Mouse (Mus musculus) embryonic stem cell, embryonic (primary cell): ENCODE measurements at regions not wholly inside any gene's neighbourhood (a gene's known extent, or its start where the extent isn't known, plus 50 kb on each side); places are given as distances from the start of the nearest gene placed in this dataset.

ENCODE experiments used
- CTCF ChIA-PET, 4 experiments: fragments of 300-600 bp in 2 of 4; fragments of 350-600 bp in 2 of 4; sonication (Branson Sonifier 250); formaldehyde crosslinking; loops; one replicate each; lab custom pipeline; 2022; ENCODE audit warnings: inconsistent platforms in 2 of 4; lab: Charles Lee
- POLR2A ChIA-PET, 4 experiments: fragments of 300-600 bp in 2 of 4; fragments of 350-600 bp in 2 of 4; sonication (Branson Sonifier 250); formaldehyde crosslinking; loops; one replicate each; lab custom pipeline; 2022; ENCODE audit warnings: antibody characterized with exemption in 4 of 4, inconsistent platforms in 1 of 4; lab: Charles Lee

- CTCF ChIA-PET, result interaction anchor here in 1 of 4 experiments (0.7 kb wide), 1 partner anchor 227 kb away, joined by 5 read pairs; no protein-coding TSS in a partner anchor
Measured at GRCm38 (mm10) chr4:105944962-105945361, 155.3 kb downstream of the Gm12728 start.

GRCm38 (mm10) chr4:105945921-105946320 lies 156.3 kb downstream of the Gm12728 start:
- CTCF ChIA-PET, result no interaction called here
- POLR2A ChIA-PET, result interaction anchor here in 1 of 4 experiments (1.0 kb wide), 1 partner anchor 9 kb away, joined by 4 read pairs; no protein-coding TSS in a partner anchor

More at GRCm38 (mm10) chr4:105944962-105945361, 155.3 kb downstream of the Gm12728 start:
- POLR2A ChIA-PET, result interaction anchor here in 2 of 4 experiments (0.7 to 1.3 kb wide), 2 partner anchors 16 to 17 kb away, joined by 3 read pairs; no protein-coding TSS in a partner anchor

DNA sequence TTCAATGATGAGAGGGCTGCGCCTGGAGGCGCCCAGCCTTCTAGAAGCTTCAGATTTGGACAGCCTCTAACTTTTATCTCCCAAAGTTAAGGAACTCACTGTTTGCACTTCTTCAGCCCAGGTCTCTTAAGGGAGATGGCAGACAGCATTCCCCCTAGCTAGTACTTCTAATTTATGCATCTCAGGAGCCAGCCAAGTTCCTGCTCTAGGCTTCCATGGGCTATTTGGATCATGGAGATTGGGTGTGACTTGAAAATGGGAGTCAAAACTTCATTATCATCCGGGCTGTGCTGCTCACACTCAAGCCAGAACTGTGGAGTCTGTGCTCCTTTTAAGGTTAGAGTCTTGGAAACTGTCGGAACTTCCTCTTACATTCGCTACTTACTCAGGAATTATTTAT lies 158.7 kb downstream of the Gm12728 start:
- ChIA-PET POLR2A (interaction anchor here in 1 of 4 experiments (1.2 kb wide), 1 partner anchor 14 kb away, joined by 3 read pairs; no protein-coding TSS in a partner anchor), CTCF (no interaction called here)

DNA sequence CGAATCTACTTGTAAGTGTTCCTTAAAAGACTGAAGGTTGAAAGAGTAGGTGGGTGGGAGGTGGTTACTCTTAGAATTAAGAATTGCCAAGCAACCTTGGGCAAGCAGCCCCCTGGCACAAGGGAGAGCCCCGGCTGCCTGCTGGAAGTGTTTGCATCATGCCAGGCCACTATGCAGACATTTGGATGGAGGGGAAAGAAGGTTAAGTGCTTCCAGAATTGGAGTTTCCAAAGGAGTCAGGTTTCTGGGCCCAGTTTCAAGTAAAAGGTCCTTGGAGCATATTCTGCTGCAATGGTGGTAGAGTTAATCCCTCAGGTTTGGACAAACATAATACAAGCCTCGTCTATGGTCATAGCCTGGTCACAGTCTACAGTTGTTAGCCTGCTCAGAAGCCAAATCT lies 162.7 kb downstream of the Gm12728 start:
- CTCF ChIA-PET, result no interaction called here
- POLR2A ChIA-PET, result no interaction called here

DNA sequence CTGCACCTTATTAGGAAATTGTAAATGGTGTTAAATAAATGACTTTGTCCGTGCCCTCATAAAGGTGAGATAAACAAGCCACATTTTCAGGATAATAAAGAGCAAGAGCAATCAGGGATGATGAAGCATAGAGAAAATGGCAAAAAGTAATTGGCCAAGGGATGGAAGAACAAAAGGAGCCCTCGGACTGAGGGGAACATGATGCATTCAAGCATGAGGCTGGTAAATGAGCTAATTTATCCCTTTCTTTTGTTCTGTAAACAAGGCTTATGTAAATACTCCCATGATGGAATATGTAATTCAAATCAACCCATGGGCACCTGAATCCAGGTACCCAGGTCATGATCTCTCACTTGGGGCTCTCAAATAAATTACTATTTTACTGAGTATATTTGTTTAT lies 166.8 kb downstream of the Gm12728 start:
- CTCF ChIA-PET, result interaction anchor here in 1 of 4 experiments (1.8 kb wide), 1 partner anchor 15 kb away, joined by 5 read pairs; no protein-coding TSS in a partner anchor
- POLR2A ChIA-PET, result interaction anchor here in 1 of 4 experiments (0.8 kb wide), 1 partner anchor 48 kb away, joined by 3 read pairs; no protein-coding TSS in a partner anchor

GRCm38 (mm10) chr4:105958331-105958730 lies 168.7 kb downstream of the Gm12728 start:
- ChIA-PET CTCF (interaction anchor here in 1 of 4 experiments (1.8 kb wide), 1 partner anchor 17 kb away, joined by 5 read pairs; no protein-coding TSS in a partner anchor), POLR2A (no interaction called here)

DNA sequence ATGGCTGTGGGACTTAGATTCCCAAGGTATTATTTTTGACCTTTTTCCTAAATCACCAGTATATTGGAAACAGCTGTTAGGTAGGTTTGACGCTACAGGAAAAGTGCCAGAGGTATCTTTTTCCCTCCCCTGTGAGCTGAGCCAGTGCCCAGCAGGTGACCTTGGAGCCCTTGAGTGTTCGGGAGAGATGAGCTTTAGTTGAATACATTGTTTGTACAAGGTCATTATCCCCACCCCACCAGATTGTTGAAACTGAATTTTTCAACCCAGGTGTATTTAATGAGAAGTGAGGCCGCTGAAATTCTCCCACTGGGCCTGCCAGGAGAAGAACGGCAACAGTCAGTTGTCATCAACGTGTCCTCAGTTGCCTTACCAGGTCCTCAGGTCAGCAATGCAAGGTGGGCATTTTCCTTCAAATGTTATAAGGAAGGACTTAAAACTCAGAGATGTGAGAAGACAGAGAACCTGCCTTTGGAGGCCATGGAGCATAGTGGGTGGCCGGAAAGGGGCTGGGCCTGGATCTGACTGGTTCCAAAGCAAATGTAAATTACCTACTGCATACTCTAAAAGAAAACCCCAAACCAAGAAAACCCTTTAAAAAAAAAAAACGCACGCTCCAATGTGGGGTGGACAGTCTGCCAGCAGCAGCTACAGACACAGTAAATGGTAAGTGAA lies 172.2 kb downstream of the Gm12728 start:
- ChIA-PET CTCF (no interaction called here), POLR2A (interaction anchor here (0.5 to 1.7 kb wide), 5 partner anchors 13 to 686 kb away, joined by 3 to 9 read pairs (median 3); no protein-coding TSS in a partner anchor)

- ChIA-PET CTCF (no interaction called here), POLR2A (interaction anchor here in 2 of 4 experiments (0.5 to 1.7 kb wide), 4 partner anchors 14 to 737 kb away, joined by 3 to 4 read pairs (median 3); no protein-coding TSS in a partner anchor)
Measured at GRCm38 (mm10) chr4:105962542-105962941, 172.9 kb downstream of the Gm12728 start.

- ChIA-PET CTCF (interaction anchor here in 2 of 4 experiments (0.6 kb wide), 2 partner anchors 15 to 776 kb away, joined by 3 read pairs; no protein-coding TSS in a partner anchor), POLR2A (interaction anchor here in 1 of 4 experiments (0.7 kb wide), 1 partner anchor 110 kb away, joined by 3 read pairs; no protein-coding TSS in a partner anchor)
Measured at GRCm38 (mm10) chr4:105968324-105968723, 178.7 kb downstream of the Gm12728 start.

DNA sequence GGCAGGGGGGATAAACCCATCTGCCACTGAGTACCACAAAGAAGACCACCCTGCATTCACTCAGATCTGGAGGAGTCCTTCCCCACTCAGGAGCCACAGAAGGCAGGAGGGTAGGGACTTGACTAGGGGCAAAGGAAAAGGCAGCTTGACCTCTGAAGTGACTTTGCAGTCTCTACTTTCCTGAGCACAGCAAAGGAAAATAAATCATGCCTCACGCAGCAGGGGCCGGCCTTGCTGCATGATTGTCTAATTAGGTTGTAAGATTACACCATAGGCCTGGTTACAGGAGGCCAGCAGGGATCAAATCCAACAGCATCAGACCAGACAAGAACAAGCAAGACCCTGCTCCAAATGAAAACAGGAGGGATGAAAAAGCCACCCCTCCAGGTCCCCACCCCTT lies 180.0 kb downstream of the Gm12728 start:
- ChIA-PET POLR2A (no interaction called here), CTCF (no interaction called here)

DNA sequence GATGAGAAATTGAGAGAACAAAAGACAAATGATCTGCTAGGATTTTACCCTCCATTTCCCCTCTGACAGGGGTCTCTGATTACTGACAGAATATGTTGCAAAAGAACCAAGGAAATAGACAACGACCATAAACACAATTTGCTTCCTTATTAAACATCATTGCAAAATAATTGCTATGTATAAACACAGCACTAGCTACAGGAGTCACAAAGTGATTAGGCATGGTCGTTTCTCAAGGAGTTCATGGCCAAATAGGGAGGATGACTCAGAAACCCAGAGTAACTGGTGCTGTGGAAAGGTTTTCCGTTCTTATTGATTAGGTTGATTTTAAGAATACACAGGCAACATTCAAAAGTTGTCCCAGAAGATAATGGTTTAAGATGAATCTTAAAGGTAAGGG lies 180.4 kb downstream of the Gm12728 start:
- CTCF ChIA-PET, result no interaction called here
- POLR2A ChIA-PET, result no interaction called here

DNA sequence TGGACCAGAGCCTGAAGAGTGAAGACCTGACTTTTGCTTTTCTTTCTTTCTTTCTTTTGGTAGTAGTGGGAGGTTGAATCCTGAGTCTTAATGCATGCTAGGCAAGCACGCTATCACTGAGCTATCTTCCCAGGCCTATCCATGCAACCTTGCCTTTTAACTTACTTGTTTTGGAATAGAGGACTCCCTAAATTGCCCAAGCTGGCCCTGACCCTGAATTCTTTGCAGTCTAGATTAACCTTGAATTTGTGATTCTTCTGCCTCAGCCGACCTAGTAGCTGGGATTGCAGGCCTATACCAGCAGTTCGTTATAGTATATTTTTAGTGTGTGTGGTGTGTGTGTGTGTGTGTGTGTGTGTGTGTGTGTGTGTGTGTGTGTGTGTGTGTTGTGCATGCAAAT lies 183.1 kb downstream of the Gm12728 start:
- POLR2A ChIA-PET, result no interaction called here
- CTCF ChIA-PET, result no interaction called here

DNA sequence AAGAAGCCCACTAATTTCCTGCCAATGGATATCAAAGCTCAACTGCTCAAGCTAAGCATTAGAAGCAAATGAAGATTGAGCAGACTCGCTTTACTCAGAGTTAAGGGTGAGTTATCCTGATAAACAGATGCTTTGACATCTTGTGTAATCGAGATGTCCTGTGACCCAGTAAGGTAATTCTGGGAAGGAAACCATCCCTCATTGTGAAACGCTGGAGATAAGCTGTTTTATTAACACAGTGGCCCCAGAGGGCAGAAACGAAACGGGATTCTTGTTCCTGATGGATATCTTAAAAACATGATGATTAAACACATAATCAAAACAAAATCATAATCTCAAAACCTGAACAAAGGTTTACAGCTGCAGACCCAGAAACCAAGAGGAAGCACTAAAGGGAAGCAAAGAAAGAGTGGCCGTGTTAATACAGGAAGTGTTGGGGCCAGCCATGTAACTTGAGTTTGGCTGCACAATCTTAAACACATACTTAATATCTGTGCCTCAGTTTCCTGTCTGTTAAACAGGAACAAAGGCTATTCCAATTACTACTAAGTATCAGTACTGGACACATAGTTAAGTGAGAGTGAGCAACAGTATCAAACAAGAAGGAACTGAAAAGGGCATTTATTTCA lies 184.2 kb downstream of the Gm12728 start:
- ChIA-PET POLR2A (no interaction called here), CTCF (no interaction called here)

DNA sequence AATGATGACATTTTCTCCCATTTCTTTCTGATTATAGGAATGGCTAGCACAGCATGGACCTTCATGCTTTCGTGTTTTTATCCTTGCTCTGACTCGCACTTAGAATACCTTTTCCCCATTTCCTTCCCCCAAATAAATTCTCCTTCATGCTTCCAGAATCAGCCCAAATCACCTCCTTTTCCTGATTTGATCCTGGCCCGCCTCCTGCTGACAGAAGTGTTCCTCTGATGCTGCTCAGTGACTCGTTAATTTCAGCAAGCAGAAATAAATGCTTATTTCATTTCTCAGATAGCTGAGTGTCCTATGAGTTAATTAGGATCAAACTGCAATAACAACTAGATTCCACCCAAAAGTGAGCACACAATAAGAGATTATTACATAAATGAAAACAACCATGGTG lies 185.3 kb downstream of the Gm12728 start:
- ChIA-PET POLR2A (interaction anchor here in 1 of 4 experiments (0.7 kb wide), 1 partner anchor 225 kb away, joined by 5 read pairs; no protein-coding TSS in a partner anchor), CTCF (interaction anchor here in 1 of 4 experiments (0.7 kb wide), 1 partner anchor 542 kb away, joined by 5 read pairs; no protein-coding TSS in a partner anchor)

DNA sequence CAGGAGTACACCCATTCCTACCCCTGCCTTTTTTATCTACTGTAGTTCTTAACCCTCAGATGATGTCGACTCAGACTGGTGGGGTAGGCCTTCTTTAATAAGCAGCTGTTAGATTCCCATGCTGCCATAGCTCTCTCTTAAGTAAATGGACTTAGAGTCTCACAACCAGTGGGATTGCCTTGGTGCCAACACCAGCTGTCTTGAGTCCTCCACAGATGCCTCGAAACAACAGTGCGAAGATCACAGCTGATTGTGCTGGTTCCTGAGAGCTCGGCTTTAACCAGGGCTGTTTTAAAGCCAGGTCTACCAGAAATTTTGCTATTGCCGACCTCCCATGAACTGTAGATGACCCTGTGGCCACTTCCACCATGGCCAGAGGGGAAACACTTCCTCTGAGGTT lies 189.4 kb downstream of the Gm12728 start:
- CTCF ChIA-PET, result interaction anchor here in 2 of 4 experiments (1.2 to 1.5 kb wide), 2 partner anchors 183 to 495 kb away, joined by 3 to 4 read pairs; no protein-coding TSS in a partner anchor
- POLR2A ChIA-PET, result no interaction called here

DNA sequence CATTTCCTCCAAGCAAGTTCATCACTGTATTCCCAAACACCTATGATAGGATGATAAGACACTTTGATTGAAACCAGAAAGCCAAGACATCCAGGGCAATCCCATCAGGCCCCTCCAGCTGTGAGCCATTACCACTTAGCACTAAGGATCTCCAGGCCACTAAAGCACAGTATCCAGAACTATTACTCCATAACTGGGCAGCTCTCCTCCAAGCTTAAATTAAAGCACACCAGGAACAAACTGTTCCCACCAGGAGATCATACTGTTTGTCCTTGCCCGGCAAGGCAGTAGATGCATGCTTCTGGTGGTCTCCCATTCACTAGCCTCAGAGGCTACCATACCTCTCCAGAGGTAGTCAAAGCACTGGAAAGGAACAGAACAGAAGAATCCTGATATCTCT lies 193.3 kb downstream of the Gm12728 start:
- POLR2A ChIA-PET, result interaction anchor here in 1 of 4 experiments (0.7 to 1.3 kb wide), 2 partner anchors 34 to 61 kb away, joined by 3 read pairs; no protein-coding TSS in a partner anchor
- CTCF ChIA-PET, result interaction anchor here in 1 of 4 experiments (0.7 kb wide), 1 partner anchor 15 kb away, joined by 3 read pairs; no protein-coding TSS in a partner anchor

- ChIA-PET CTCF (no interaction called here), POLR2A (no interaction called here)
Measured at GRCm38 (mm10) chr4:105987963-105988602, 198.4 kb downstream of the Gm12728 start.

DNA sequence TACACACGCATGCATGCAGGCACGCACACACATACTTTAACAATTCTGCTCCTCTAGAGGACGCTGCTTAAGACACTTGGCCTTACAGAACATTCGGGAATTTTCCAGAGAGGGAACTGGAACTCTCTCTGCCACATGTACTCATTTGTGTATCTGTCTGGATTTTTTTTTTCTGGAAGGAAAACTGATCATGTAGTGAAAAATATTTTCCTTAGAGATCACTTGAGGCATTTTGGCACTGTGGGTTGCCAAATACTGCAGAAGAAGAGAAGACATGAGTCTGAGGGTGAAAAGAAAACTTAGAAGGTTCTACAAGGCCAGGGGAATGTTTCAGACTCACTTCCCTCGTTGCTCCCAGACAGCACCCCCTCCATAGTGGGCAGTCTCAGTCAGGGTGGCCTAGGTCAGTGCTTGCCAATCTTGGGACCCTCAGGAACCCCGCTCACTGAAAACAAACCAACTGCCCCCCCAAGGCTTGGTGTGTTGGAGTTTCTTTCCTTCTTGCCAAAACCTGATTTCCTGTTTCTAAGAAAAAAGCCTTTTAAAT lies 203.0 kb downstream of the Gm12728 start:
- ChIA-PET CTCF (no interaction called here), POLR2A (no interaction called here)

DNA sequence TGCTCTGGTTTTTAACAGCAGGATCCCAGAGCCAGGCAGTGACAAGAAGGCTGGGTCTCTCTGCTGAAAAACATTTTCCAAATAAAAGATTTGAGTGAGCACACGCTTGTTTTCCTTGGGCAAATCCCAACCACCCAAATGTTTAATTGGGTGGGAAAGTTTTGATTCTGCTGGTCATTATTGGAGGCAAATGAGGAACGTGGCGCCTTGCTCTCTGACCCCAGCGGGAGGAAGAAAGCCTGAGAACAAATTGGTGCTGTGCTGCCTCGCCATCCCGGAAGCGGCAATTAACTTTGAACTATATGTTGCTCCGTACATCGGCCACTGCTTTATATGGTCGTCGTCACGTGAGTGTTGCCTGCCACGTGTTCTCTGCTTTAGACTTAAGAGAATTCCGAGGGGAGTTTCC lies 204.7 kb downstream of the Gm12728 start:
- POLR2A ChIA-PET, result no interaction called here

More for the DNA sequence above, 204.7 kb downstream of the Gm12728 start:
- CTCF ChIA-PET, result no interaction called here
